Mouse (Mus musculus) 3134 (cell line): ENCODE data around the gene Ccdc3.
"Not testable (repeated sequence)": the region's sequence is repeated elsewhere in the genome, so short reads cannot be mapped to it uniquely, and the experiment has no call there.

Source experiments
- DNase-seq: peaks from one replicate; pipeline ENCODE4 v3.0.0-alpha.2; 2011; ENCODE audit warnings: low spot score; ENCODE audit not compliant: insufficient read length; ENCODE audit errors: extremely low read depth

The Ccdc3 gene

GRCm38 (mm10) chr2:5203146-5203545 is 65.6 kb downstream of the Ccdc3 start:
- no peak for DNase-seq

GRCm38 (mm10) chr2:5204941-5205340 is 67.4 kb downstream of the Ccdc3 start:
- DNase-seq, result no peak

DNA sequence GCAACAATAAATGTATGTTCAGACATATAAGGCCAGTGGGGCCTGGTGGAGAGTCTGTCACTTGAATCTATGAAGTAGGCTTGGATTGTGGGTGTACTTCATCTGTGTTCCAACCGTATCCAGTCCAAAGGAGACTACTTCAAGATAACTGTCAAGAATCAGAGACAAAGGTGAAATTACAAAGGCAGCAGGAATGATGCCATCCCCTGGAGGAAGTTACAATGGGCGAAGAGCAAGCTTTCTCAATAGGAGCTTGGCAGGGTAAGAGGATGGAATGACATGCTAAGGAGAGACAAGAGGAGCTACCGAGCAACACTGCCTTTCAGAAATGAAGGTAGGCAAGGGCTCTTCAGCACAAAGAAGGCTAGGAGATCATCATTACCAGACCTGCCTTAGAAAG is 69.1 kb downstream of the Ccdc3 start:
- no peak for DNase-seq

DNA sequence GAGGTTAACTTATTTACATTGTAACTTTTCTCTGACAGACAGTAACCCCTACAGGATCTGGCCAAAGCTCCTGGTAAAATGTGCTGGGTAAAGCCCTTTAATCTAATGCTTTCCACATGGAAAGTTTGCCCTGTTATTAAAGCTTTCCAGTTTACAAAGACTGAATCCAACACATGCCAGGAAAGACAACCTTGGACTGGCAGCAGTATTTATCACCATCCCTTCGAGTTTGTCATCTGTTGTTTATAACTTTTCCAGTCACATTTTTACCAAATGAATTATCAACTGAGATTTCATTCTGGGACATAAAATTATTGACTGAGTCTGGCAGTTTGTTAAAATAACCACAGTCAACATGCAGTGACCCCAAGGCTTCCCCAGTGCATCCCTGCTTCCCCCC is 77.0 kb downstream of the Ccdc3 start:
- no peak for DNase-seq

- DNase-seq, result no peak
Observed at GRCm38 (mm10) chr2:5215252-5215815, 77.8 kb downstream of the Ccdc3 start.

DNA sequence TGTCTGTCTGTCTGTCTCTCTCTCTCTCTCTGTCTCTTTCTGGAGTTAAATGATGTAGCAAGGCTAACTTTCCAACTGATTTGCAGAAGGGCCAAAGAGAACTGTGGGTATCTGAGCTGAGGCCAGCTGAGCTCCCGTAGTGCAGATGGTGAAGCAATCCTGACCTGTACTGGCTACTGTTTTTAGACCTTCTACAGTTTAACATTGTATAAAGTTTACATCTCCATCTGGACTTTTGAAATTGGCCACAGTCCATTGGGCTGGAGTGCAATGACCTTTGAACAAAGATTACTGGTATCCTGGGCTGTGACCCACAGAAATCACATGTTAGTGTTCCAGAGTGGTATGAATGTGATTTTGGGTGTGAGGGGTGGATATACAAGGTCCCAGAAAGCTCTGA is 81.6 kb downstream of the Ccdc3 start:
- DNase-seq, result no peak

DNA sequence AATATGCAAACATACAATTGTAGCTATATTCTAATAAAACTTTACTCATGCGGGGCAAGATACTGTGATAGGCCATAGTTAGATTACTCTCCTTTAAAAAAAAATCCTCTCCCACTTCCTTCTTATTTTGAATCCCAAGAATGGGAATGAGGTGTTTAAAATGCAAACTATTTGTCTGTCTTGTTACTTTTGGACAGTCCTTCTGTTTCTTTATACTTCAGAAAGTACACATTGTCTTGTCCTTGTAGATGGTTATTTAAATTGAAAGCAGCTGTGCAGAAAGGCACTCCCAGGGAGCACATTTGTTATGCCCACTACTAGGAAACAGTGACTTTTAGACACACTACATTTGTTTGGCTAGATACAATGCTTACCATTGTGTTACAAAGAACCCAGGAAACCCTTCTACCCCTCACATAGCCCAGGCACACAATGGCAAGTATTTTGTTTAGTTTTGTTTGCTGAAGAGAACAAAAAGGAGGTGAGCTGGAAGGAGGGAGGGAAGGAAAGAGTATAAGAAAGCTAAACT is 82.3 kb downstream of the Ccdc3 start:
- DNase-seq, result no peak

- DNase-seq, result no peak
Observed at GRCm38 (mm10) chr2:5222571-5222970, 85.0 kb downstream of the Ccdc3 start.

DNA sequence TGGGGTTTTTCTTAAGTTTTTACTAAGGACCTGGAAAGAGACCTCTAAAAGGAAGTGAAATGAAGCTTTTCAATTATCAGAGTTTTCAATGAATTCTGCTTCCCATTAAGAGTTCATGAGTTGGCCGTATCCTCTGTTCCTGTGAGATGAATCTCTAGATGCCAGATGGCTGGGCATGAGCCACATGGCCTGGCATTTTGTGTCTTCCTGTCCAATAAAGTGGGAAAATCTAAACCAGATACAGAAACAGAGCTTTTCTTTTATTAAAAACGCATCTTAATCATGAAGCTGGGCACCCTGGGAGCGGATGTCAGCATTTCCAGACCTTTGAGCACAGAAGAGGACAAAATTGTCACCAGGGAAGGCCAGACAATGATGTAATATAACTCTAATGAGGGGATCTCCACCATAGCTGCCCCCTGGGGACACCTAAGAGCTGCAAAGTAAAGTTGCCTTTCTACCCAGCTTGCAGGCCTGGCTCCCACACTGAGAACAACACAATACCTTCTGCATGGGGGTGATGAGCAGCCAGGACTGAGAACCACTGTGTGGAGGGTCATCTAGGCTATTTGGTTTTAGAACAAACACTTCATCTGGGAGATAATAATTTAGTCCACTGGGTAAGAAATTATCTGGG is 99.4 kb downstream of the Ccdc3 start:
- DNase-seq, result no peak

DNA sequence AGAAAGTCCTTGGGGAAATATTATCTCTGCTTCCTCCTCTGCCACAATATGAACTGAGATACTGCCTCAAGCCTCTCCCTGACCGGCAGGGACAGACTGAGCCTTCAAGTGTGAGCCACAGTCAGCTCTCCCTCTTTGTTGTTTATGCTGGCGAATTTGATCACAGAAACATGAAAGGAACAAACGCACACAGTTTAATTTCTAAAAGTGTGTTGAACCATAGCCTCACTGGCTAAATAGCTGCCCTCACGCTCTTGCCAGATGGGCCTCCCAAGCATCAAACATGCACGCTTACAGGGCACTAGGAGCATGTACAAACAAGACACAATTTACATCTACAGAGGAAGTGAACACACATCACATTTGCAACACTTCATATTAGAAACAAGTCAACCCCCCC is 100.3 kb downstream of the Ccdc3 start:
- DNase-seq, result no peak

GRCm38 (mm10) chr2:5239492-5239891 is 101.9 kb downstream of the Ccdc3 start:
- DNase-seq, result no peak

DNA sequence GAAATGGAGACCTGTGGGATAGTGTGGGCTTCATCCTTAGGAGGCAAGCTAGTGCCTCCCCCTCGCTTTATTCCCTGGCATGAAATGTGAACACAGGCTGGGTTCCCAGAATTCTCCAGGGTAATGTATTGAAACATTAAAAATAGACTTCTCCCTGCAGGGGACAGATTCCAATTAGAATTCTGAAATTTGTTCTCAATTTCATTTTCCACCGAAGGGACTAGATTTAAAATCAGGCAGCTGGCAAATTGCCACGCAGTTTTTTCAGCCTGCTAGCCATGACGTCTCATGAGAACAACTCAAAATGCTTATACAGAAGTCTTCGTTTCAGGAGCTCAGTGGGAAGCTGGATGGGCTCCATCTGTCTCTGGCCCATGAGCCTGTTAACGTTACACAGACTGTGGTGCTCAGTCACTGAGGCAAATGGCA is 103.9 kb downstream of the Ccdc3 start:
- no peak for DNase-seq

DNA sequence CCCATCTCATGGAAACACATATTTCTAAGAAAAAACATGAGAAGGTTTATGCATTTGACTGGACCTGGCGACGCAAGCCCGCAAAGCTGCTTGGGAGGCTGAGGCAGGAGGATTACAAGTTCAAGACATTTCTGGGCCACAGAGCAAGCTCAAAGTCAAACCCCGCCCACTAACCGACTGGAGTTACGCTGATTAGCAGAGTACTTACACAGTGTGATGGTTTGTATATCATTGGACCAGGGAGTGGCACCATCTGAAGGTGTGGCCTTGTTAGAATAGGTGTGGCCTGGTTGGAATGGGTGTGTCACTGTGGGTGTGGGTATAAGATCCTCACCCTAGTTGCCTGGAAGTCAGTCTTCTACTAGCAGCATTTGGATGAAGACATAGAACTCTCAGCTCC is 111.6 kb downstream of the Ccdc3 start:
- not testable (repeated sequence) for DNase-seq

GRCm38 (mm10) chr2:5249969-5250368 is 112.4 kb downstream of the Ccdc3 start:
- no peak for DNase-seq

GRCm38 (mm10) chr2:5258250-5258649 is 120.7 kb downstream of the Ccdc3 start:
- no peak for DNase-seq

DNA sequence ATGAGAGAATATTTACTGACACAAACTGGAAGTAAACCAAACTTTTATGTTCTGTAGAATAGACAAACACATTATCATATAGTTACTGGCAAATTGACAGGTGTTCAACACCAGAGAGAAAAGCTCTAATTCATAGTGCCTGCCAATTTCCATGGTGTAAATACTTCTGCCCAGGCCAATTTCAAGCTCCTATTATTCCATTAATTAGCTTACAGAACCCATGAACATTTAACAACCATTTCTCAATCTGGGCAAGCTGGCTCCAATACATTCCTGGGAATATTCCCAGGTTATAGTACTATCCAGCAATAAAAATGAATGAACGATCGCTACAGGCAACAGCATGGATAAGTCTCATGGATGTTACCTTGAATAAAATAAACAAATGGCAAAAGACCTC is 124.7 kb downstream of the Ccdc3 start:
- no peak for DNase-seq

DNA sequence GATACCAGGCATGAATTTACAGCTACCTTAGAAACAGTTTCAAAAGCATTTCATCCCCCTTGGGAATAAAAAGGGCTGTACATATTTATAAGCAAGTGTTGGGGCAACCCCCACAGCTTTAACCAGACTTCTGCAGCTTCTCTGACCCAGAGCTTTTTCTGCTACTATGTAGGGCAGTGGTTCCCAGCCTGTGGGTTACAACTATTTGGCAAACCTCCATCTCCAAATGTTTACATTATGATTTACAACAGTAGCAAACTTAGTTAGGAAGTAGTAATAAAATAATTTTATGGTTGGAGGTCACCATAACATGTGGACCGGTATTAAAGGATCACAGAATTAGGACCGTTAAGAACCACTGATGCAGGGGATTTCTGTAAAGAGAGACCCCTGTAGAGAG is 130.4 kb downstream of the Ccdc3 start:
- no peak for DNase-seq
